Mouse (Mus musculus): ENCODE measurements around the gene Il6ra.
"Not testable (repeated sequence)": the region's sequence is repeated elsewhere in the genome, so short reads cannot be mapped to it uniquely, and the experiment has no call there.

The Il6ra gene

DNA sequence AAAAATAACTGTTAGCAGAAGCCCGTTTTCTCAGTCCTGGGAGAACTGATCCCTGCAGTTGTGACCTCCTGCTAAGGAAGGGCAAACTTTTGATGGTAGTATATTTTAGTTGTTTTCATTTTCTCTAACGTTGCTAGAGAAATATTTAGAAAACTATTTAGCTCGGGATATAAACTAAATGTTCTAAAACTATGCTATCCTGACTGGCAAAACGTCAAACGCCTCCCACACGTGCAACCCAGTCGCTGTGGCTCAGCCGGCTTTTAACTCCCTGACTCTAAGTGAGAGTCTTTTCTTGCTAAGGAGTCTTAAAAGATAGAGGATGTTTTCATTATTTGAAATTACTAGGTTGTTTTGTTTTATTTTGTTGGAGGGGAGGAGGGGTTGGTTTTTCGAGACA is 38.0 kb downstream of the Il6ra start:
- DNase-seq (ENCODE audit: low read depth), result no peak

GRCm38 (mm10) chr3:89874076-89874475 is 38.9 kb downstream of the Il6ra start:
- no peak for DNase-seq (ENCODE audit: low read depth)

DNA sequence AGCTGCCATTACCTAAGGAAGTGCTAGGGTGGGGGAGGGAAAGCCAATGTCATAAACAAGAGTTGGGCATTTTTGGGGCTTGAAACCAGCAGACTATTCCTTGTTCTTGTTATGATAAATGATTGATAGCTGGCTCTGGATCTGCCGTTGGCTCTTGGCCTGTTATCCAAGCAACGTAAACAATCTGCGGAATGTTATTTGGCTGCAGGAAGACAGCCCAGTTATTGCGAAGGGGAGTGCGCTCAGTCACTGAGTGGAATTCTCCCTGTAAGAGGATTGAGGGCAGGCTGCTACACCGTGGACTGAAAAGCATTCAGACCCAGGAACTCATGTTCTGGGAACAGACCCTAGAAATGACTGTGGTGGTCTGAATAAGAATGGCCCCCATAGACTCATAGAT is 40.3 kb downstream of the Il6ra start:
- DNase-seq (ENCODE audit: low read depth), result no peak

- DNase-seq (ENCODE audit: low read depth), result no peak
Observed at GRCm38 (mm10) chr3:89872209-89872608, 40.8 kb downstream of the Il6ra start.

DNA sequence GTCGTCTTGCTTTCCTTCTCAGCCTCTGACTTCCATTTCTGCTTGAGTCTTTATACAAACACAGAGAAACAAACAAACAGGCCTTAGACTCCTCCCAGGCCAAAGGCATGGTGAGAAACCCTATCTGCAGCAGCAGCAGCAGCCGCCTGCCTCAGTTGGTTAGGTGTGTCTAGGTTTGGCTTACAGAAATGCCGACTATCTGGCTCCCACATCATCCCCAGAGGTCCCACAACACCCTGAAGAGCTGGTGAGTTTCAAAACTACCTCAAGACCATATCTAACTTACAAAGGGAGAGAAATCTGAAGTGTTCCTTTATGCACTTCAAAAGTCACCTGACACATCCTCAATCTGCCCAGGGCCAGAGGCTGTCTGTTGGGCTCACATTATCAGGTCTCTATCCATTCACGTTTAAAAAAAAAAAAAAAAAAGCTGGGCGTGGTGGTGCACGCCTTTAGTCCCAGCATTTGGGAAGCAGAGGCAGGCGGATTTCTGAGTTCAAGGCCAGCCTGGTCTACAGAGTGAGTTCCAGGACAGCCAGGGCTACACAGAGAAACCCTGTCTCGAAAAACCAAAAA is 41.6 kb downstream of the Il6ra start:
- DNase-seq (ENCODE audit: low read depth), result no peak

- no peak for DNase-seq (ENCODE audit: low read depth)
Observed at GRCm38 (mm10) chr3:89870472-89871271, 42.3 kb downstream of the Il6ra start.

GRCm38 (mm10) chr3:89869556-89869955 is 43.4 kb downstream of the Il6ra start:
- no peak for DNase-seq (ENCODE audit: low read depth)

- DNase-seq (ENCODE audit: low read depth), result no peak
Observed at GRCm38 (mm10) chr3:89868956-89869355, 44.0 kb downstream of the Il6ra start.

DNA sequence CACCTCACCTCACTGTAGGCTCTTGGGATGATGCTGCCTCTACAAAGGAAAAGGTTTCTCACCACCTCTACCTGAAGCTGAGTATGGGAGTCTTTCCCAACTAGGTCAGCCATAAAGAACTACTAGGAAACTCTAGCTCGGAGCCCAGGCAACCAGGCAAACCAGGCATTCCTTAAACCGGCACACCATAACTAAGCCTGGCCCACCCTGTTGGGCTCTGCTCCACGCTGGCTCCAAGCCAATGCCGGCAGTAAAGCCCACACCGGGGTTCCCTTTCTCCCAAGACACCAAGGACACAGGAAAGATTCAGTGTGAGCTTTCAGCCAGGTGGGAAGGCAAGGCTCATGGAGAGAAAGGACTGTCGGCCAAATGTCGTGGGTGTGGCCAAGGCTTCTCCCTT is 44.6 kb downstream of the Il6ra start:
- no peak for DNase-seq (ENCODE audit: low read depth)

DNA sequence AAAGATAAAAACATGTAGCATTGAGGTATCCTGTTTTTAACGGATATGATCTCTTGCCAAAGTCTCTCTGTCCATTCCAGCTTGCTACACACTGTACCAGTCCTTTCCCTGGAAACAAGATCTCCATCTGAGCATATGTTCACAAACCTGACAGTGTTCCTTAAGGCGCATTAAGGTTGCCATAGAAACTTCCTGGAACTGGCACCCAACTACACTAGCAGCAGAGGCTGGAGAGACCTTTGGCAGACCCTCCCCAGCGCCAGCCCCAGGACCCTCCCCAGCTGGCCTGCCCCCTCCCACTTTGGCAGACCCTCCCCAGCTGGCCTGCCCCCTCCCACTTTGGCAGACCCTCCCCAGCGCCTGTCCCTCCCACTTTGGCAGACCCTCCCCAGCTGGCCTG is 45.3 kb downstream of the Il6ra start:
- no peak for DNase-seq (ENCODE audit: low read depth)

DNA sequence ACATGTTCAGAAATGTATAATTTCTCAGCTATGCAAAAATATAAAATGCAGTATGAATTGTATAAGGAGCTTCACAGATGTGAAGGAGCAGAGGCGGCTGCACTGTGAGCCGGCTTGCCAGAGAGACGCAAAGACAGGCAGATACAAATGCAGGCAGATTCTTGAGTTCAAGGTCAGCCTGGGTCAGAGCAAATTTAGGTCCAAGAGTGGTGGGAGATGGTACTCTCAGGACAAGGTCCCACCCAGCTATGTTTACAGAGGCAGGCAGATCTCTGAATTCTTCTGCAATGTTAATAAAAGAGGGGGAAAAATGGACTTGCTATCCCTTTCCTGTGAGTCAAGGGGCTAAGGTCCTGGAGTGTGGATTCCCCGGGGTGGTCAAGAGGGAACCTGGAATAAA is 47.2 kb downstream of the Il6ra start:
- no peak for DNase-seq (ENCODE audit: low read depth)

DNA sequence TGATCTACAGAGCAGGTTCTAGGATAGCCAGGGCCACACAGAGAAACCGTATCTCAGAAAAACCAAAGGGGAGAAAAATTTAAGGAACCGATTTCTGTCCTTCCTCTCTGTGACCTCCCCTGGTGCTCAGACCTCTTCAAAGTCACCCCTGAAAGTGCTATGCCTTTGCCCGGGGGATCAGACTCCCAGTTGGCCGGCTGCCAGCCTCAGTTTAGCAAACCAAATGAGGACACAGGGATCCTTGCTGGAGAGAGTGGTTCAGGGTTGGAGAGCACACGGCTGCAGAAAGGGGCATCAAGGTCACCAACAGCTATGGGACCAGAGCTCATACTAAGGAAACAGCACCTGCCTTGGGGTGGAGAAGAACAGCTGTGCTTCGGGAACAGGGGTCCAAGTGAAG is 48.0 kb downstream of the Il6ra start:
- DNase-seq (ENCODE audit: low read depth), result no peak

DNA sequence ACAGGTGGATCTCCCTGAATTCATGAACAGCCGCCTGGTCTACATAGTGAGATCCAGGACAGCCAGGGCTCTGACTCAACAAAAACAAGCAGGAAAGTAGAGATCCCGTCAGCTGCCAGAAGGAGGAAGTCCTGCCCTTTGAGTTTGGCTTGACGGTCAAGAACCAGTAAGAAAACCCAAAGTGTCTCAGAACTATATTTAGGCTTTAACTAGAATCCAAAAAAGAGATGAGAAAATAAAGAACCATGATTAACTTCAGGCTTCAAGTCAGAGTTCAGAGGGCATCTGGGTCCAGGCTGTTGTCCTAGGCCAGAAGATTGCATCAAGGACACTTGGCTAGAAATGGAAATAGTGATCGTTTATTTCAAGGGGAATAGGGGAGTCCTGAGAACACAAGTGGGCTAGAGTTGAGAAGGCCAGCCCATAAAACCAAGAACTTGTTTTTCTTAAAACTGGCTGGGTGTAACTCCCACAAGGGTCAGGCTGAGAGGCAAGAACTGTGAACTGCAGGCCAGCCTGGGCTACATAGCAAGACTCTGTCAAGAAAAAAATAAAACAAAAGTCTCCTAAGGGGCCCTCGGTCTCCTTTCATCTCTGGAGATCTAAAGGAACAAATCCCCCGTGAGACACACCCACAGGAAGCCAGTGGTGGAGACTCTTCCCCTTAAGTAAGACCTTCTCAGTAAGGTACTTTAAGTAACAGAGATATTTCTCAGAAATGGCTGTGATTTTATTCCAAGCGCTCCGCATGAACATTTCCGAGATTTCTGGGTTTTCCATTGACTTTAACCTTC is 49.1 kb downstream of the Il6ra start:
- no peak for DNase-seq (ENCODE audit: low read depth)

DNA sequence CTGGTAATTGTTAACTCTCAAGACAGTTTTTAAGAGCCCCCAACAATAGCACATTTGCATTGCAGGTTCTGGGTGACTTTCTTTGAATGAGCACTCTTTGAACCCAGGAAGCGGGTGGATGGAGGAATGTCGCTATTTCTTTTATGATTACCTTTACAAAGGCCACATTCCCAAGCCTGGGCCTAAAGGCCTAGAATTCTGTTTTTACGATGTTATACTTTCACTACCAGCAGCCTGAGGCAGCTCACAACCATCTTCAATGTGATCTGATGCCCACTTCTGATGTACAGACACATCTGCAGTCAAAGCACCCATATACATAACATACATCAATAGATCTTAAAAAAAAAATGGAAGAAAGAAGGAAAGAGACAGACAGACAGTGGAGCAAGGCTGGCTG is 49.7 kb downstream of the Il6ra start:
- not testable (repeated sequence) for DNase-seq (ENCODE audit: low read depth)

DNA sequence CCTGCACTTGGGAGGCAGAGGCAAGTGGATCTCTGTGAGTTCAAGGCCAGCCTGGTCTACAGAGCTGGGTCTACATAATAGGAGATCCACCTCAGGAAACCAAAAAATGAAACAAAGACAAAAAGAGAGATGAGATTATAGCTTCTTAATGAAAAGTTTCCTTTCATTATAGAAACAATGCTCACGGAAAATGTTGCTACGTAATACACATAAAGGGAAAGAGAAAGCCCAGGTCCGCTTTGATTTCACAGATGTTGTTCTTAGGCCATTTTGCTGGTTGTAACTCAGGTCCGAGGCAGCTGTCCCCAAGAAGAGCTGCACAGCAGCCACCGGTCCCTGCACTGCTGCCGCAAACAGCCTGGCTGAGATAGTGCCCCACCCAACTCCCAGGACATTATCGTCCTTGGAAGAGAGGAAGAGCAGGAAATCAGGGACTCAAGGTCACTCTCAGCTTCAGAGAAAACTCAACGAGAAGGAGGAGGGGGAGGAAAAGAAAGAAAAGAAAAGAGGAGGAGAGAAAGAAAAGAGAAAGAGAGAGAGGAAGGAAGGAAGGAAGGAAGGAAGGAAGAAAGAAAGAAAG is 50.7 kb downstream of the Il6ra start:
- no peak for DNase-seq (ENCODE audit: low read depth)

DNA sequence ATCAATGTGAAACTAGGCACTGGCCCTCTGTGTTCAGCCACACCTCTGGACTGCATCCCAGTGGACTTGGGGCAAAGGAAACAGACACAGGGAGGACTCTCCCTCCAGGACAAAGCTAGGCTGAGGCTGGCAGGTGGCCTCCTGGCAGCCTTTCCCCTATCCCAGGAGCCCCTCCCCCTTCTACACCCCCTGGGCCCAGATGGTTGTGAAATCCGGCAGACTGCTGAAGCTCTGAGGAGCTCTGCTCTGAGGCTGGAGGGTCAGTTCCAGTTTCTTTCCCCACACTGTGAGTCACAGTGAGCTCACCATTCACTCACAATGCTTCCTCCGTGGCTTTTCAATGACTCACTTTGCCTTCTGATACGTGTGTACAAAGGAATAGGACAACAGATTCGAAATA is 51.9 kb downstream of the Il6ra start:
- peak; percentile 65 for DNase-seq (ENCODE audit: low read depth)

DNA sequence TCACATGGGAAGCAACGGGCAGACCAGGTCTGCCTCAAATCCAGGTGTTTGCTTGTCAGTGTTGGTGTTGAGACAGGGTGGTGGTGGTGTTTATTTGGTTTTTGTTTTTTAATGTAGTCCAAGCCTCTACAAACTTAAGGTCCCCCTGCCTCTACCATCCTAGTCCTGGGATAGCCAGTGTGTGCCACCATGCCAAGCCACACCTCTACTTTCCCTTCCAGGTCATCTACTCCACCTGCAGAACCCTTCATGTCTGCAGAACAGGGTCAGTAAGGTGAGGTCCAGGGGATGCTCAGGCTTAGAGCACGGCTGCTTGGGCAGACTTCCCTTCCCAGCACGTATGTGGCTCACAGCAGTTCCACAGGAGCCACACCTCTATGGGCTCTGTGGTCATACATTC is 52.7 kb downstream of the Il6ra start:
- no peak for DNase-seq (ENCODE audit: low read depth)

DNA sequence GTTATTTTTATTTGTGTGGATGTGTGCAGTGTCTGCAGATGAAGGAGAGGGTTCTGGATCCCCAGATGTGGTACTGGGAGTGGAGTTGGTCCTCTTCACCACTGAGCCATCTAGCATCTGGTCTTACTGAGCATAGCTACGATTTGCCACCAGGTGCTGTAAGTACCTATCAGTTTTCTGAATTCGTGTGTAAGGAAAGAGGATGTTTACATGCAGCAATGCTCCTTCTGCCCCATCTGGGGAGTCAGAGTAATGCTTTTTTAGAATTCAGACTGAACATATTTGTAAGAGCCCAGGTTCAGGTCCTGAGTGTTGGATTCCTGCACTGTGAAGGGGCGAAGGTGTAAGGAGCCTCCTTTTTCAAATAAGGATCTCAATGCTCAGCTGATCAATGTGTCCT is 53.1 kb downstream of the Il6ra start:
- no peak for DNase-seq (ENCODE audit: low read depth)

DNA sequence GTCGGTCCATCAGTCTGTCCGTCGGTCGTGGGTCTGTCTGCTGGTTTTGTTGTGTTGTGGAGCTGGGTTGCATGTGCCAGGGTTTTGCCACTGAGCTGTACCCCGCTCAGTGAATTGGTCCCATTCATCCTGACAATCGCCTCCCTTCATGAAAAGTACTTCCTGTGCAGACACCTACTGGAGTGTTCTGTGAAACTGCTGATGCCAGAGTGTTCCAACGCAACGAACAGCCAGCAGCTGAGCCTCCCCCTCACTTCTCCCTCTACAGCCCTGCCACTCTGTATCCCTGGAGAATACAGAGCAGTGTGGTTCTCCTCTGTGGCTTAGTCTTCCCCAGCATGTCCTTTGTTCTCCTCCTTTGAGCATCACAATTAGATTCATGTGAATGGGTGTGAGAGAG is 54.1 kb downstream of the Il6ra start:
- no peak for DNase-seq (ENCODE audit: low read depth)

DNA sequence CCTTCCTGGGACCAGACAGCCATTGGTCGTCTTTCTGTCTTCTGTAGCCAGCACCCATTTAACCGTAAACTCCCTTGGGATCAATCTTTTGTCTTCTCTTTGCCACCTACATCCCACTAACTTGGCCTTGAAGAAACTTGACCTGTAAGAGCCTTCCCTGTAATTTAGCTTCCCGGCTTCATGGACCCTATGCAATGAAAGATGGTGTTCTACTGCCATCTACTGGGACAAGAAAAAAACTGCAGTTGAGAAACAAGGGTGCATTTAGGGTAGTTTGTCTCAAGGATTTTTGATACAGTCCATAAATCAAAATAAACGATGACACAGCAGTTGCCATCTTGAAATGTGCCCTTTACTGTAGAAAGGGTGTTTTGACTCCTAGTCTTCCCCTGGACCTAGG is 54.9 kb downstream of the Il6ra start:
- DNase-seq (ENCODE audit: low read depth), result peak; percentile 70

DNA sequence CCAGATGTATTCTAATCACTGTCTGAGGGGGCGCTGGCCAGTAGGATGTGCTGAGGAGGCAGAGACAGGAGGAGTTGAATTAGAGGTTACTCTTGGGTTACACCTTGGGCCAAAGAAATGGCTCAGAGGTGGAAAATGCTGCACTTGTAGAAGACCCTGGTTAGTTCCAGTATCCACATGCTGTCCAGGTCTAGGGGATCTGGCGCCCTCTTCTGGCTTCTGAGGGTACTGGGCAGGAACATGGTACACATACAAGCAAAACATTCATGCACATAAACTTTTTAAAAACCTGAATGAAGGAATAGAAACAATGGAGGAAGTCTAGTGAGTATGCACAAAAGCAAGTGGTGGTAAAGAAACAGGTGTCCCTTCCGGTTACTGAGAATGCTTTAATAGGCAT is 55.6 kb downstream of the Il6ra start:
- DNase-seq (ENCODE audit: low read depth), result no peak

GRCm38 (mm10) chr3:89853752-89854151 is 59.2 kb downstream of the Il6ra start:
- no peak for DNase-seq (ENCODE audit: low read depth)

- DNase-seq (ENCODE audit: low read depth), result no peak
Observed at GRCm38 (mm10) chr3:89848083-89848482, 64.9 kb downstream of the Il6ra start.
